In genomic region chr12:107372254-107372653, GRCm38 (mm10) we compare ENCODE assay signal across 15 mouse cellular contexts.
"Had no signal": no experiment of that assay in that cellular context is flagged by ENCODE, and none has a peak within 500 bp of the region (broad histone marks: within the 10 kb centered on the region; RNA-seq: fewer than 3 reads in every experiment).

No protein-coding gene starts in this region.

- ATAC-seq: lung, postnatal 0 days; midbrain, embryonic 15.5 days had no signal

- H3K9ac ChIP-seq: liver, embryonic 15.5 days; midbrain, embryonic 15.5 days; neural tube, embryonic 13.5 days had no signal

- H3K4me2 ChIP-seq: liver, embryonic 11.5 days; liver, embryonic 15.5 days; midbrain, embryonic 15.5 days; neural tube, embryonic 13.5 days had no signal

- H3K4me1 ChIP-seq: limb, embryonic 10.5 days; liver, embryonic 15.5 days; midbrain, embryonic 10.5 days; neural tube, embryonic 13.5 days had no signal

- H3K9me3 ChIP-seq: limb, embryonic 10.5 days; liver, embryonic 15.5 days; midbrain, embryonic 10.5 days; midbrain, embryonic 15.5 days; neural tube, embryonic 13.5 days had no signal

- DNase-seq: kidney, adult 9 months; kidney, postnatal 36 days; layer of hippocampus, postnatal 36 days; lung, adult 2 months; lung, postnatal 4 days; retina, postnatal 1 day; thymus, postnatal 36 days had no signal

- H3K36me3 ChIP-seq: limb, embryonic 10.5 days; liver, embryonic 15.5 days; midbrain, embryonic 10.5 days; midbrain, embryonic 15.5 days; neural tube, embryonic 13.5 days had no signal

- H3K27me3 ChIP-seq: liver, embryonic 15.5 days; midbrain, embryonic 15.5 days had no signal

- H3K4me3 ChIP-seq: limb, embryonic 10.5 days; liver, embryonic 15.5 days; midbrain, embryonic 10.5 days; midbrain, embryonic 15.5 days; neural tube, embryonic 13.5 days had no signal

- H3K27ac ChIP-seq: kidney, postnatal 0 days; limb, embryonic 10.5 days; liver, embryonic 15.5 days; midbrain, embryonic 10.5 days; midbrain, embryonic 15.5 days; neural tube, embryonic 13.5 days had no signal
